Mouse (Mus musculus) gastrocnemius, postnatal 36 days (tissue): Measurements from ENCODE around the gene Rsph3b. TPM values are rescaled to one million over a fixed set of nuclear protein-coding genes. Genes with fewer than 3 reads are reported as not detected.
"Not testable (repeated sequence)": the region's sequence is repeated elsewhere in the genome, so short reads cannot be mapped to it uniquely, and the experiment has no call there.

Experiments used
- DNase-seq, 2 experiments: peaks; one replicate each; pipeline ENCODE4 v3.0.0; 2022
- intact Hi-C: fragments of 180-260 bp; cut with DNase I; formaldehyde crosslinking; loops from one replicate; pipeline ENCODE4 v1.15.1; 2025
- long read RNA-seq, 2 experiments: library from polyadenylated mRNA; stranded (forward); transcript quantifications; one replicate each; pipeline ENCODE4 v2.0.0; 2021
- total RNA-seq, 2 experiments: library from RNA; stranded (reverse); gene quantifications; 2 replicates each; pipeline ENCODE4 v1.2.3; 2021

Gene Rsph3b
- 10 to 100 TPM; 19.0 to 23.9 TPM for total RNA-seq
- long read RNA-seq, experiment 1, transcript Rsph3b-202 (8 exons, 2,243 nt) = major isoform, 9 of 11 reads
- long read RNA-seq, experiment 1, partial matches to known transcripts = 2 of 11 reads
- long read RNA-seq, experiment 1, other reads (novel, unspliced or antisense) = 0 of 11 reads
- long read RNA-seq, experiment 2, transcript Rsph3b-202 (8 exons, 2,243 nt) = major isoform, 16 of 23 reads
- long read RNA-seq, experiment 2, partial matches to known transcripts = 6 of 23 reads
- long read RNA-seq, experiment 2, other reads (novel, unspliced or antisense) = 1 of 23 reads

- DNase-seq = peak; percentile 65 to 80
- intact Hi-C loops = not testable (repeated sequence)
Measured at GRCm38 (mm10) chr17:6947984-6948768, at the start of gene Rsph3b. Gene Rsph3b, minus strand, starts transcription at chr17:6948682.

GRCm38 (mm10) chr17:6997778-6998490, 49.5 kb upstream of the Rsph3b start:
- intact Hi-C loops, DNase-seq: not testable (repeated sequence)

- DNase-seq, intact Hi-C loops: not testable (repeated sequence)
Measured at GRCm38 (mm10) chr17:6996826-6997225, 48.3 kb upstream of the Rsph3b start.

GRCm38 (mm10) chr17:6995504-6995903, 47.0 kb upstream of the Rsph3b start:
- DNase-seq, intact Hi-C loops: not testable (repeated sequence)

GRCm38 (mm10) chr17:6986118-6986517, 37.6 kb upstream of the Rsph3b start:
- DNase-seq, intact Hi-C loops: not testable (repeated sequence)

GRCm38 (mm10) chr17:6980144-6980543, 31.7 kb upstream of the Rsph3b start:
- intact Hi-C loops, DNase-seq: not testable (repeated sequence)

- DNase-seq, intact Hi-C loops: not testable (repeated sequence)
Measured at GRCm38 (mm10) chr17:6979380-6979779, 30.9 kb upstream of the Rsph3b start.

GRCm38 (mm10) chr17:6978287-6979248, 30.1 kb upstream of the Rsph3b start, which contains the start of gene Gm49721:
Gene Gm49721, plus strand, starts transcription at chr17:6978904.
- intact Hi-C loops = not testable (repeated sequence)
- DNase-seq = peak; percentile 36 to 66

- DNase-seq, intact Hi-C loops: not testable (repeated sequence)
Measured at GRCm38 (mm10) chr17:6974985-6975384, 26.5 kb upstream of the Rsph3b start.

- intact Hi-C loops, DNase-seq: not testable (repeated sequence)
Measured at GRCm38 (mm10) chr17:6972836-6973396, 24.4 kb upstream of the Rsph3b start.

- DNase-seq, intact Hi-C loops: not testable (repeated sequence)
Measured at GRCm38 (mm10) chr17:6971238-6971637, 22.8 kb upstream of the Rsph3b start.

- DNase-seq, intact Hi-C loops: not testable (repeated sequence)
Measured at GRCm38 (mm10) chr17:6970334-6970733, 21.9 kb upstream of the Rsph3b start, which contains the start of gene Rnaset2b. Gene Rnaset2b, plus strand, starts transcription at chr17:6970634.

- intact Hi-C loops, DNase-seq: not testable (repeated sequence)
Measured at GRCm38 (mm10) chr17:6967673-6968072, 19.2 kb upstream of the Rsph3b start.

GRCm38 (mm10) chr17:6965364-6965763, 16.9 kb upstream of the Rsph3b start:
- intact Hi-C loops, DNase-seq: not testable (repeated sequence)

- DNase-seq, intact Hi-C loops: not testable (repeated sequence)
Measured at GRCm38 (mm10) chr17:6962936-6963335, 14.5 kb upstream of the Rsph3b start.

GRCm38 (mm10) chr17:6962339-6962738, 13.9 kb upstream of the Rsph3b start:
- DNase-seq, intact Hi-C loops: not testable (repeated sequence)

- intact Hi-C loops = not testable (repeated sequence)
- peak in 1 of 2 experiments; percentile 52 for DNase-seq
Measured at GRCm38 (mm10) chr17:6961181-6962000, 12.9 kb upstream of the Rsph3b start.

- intact Hi-C loops = not testable (repeated sequence)
- peak; percentile 5 to 60 for DNase-seq
Measured at GRCm38 (mm10) chr17:6960776-6961175, 12.3 kb upstream of the Rsph3b start, which contains the start of gene Tagap1. Gene Tagap1, minus strand, starts transcription at chr17:6961156.
